Mouse (Mus musculus) limb, embryonic 12.5 days (tissue): ENCODE measurements around the gene Atp10a. TPM values are rescaled to one million over a fixed set of nuclear protein-coding genes. Genes with fewer than 3 reads are reported as not detected.

Experiments
- ATAC-seq: fragments of 200-750 bp; cut with Nextera tagmentation; 2 replicates; pipeline ENCODE4 v1.8.0; 2017; ENCODE audit warnings: low read depth, moderate TSS enrichment; ENCODE audit not compliant: insufficient number of reproducible peaks, insufficient read depth, low FRiP score, low TSS enrichment
- H3K27ac ChIP-seq: fragments of 300-500 bp; sonication (generic); 2 replicates; pipeline ENCODE4 v1.5.1; 2016; ENCODE audit warnings: mild to moderate bottlenecking, moderate library complexity
- H3K27me3 ChIP-seq: fragments of 300-500 bp; sonication (generic); 2 replicates; pipeline ENCODE4 v1.6.1; 2016; ENCODE audit warnings: mild to moderate bottlenecking, moderate library complexity
- H3K36me3 ChIP-seq: fragments of 300-500 bp; sonication (generic); 2 replicates; pipeline ENCODE4 v1.6.1; 2016; ENCODE audit warnings: mild to moderate bottlenecking, moderate library complexity
- H3K4me1 ChIP-seq: fragments of 300-500 bp; sonication (generic); replicated peaks from 2 replicates; pipeline ENCODE4 v1.6.1; 2016
- H3K4me2 ChIP-seq: fragments of 300-500 bp; sonication (generic); 2 replicates; pipeline ENCODE4 v1.6.1; 2016; ENCODE audit warnings: mild to moderate bottlenecking, moderate library complexity
- H3K4me3 ChIP-seq: fragments of 300-500 bp; sonication (generic); replicated peaks from 2 replicates; pipeline ENCODE4 v1.5.1; 2016; ENCODE audit warnings: mild to moderate bottlenecking
- H3K9ac ChIP-seq: fragments of 300-500 bp; sonication (generic); replicated peaks from 2 replicates; pipeline ENCODE4 v1.6.1; 2016; ENCODE audit warnings: mild to moderate bottlenecking, moderate library complexity
- H3K9me3 ChIP-seq: fragments of 300-500 bp; sonication (generic); 2 replicates; pipeline ENCODE4 v1.6.1; 2016; ENCODE audit warnings: mild to moderate bottlenecking, moderate library complexity
- WGBS: fragments of 180-500 bp; shearing (Covaris S2); methylation state at CpG from one replicate; pipeline ENCODE4 v1.1.7; 2016; 5-methylcytosine and 5-hydroxymethylcytosine counted together
- polyA plus RNA-seq: library from polyadenylated mRNA; unstranded; fragments of >200 nt; fragmentation: Nextera tagmentation; extraction: Ambion mirVana; gene quantifications from 2 replicates; pipeline ENCODE4 v1.2.1, GENCODE M21; 2016

Atp10a gene
- polyA plus RNA-seq, 1 experiment from 2014 or later, result 2.3 TPM

- WGBS, result 85% methylated on average over 2 of the region's 2 CpGs
- no peaks in the 10 kb centered on the region for H3K4me1 ChIP-seq
- no peak overlapping the region for H3K4me2 ChIP-seq
- H3K36me3 ChIP-seq, result no peaks in the 10 kb centered on the region
- H3K9ac ChIP-seq, result no peak overlapping the region
- no peaks in the 10 kb centered on the region for H3K9me3 ChIP-seq
- H3K4me3 ChIP-seq, result no peak overlapping the region
- ATAC-seq, result no peak
- no peak overlapping the region for H3K27ac ChIP-seq
- no peaks in the 10 kb centered on the region for H3K27me3 ChIP-seq
Observed at GRCm38 (mm10) chr7:58757331-58757730, 101.4 kb downstream of the Atp10a start.

- H3K9ac ChIP-seq, result no peak overlapping the region
Observed at GRCm38 (mm10) chr7:58758396-58758795, 102.4 kb downstream of the Atp10a start.

GRCm38 (mm10) chr7:58759265-58759664, 103.3 kb downstream of the Atp10a start:
- Histone ChIP-seq H3K9me3 (no peaks in the 10 kb centered on the region), H3K36me3 (no peaks in the 10 kb centered on the region), H3K27me3 (no peaks in the 10 kb centered on the region), H3K27ac (no peak overlapping the region), H3K4me3 (no peak overlapping the region), H3K4me2 (no peak overlapping the region), H3K9ac (no peak overlapping the region), H3K4me1 (no peaks in the 10 kb centered on the region)
- ATAC-seq, result no peak
- WGBS, result 86% methylated on average over 4 of the region's 4 CpGs

More at GRCm38 (mm10) chr7:58758396-58758795, 102.4 kb downstream of the Atp10a start:
- Histone ChIP-seq H3K36me3 (no peaks in the 10 kb centered on the region), H3K27me3 (no peaks in the 10 kb centered on the region), H3K4me3 (no peak overlapping the region), H3K4me1 (no peaks in the 10 kb centered on the region), H3K9me3 (no peaks in the 10 kb centered on the region), H3K27ac (no peak overlapping the region), H3K4me2 (no peak overlapping the region)
- ATAC-seq, result no peak
- 59% methylated on average over 3 of the region's 3 CpGs for WGBS

GRCm38 (mm10) chr7:58767257-58767656, 111.3 kb downstream of the Atp10a start:
- no peak overlapping the region for H3K27ac ChIP-seq
- no peak overlapping the region for H3K4me2 ChIP-seq
- H3K27me3 ChIP-seq, result no peaks in the 10 kb centered on the region
- H3K4me1 ChIP-seq, result no peaks in the 10 kb centered on the region
- WGBS, result 76% methylated on average over 6 of the region's 6 CpGs
- H3K36me3 ChIP-seq, result no peaks in the 10 kb centered on the region
- H3K9me3 ChIP-seq, result no peaks in the 10 kb centered on the region
- no peak for ATAC-seq
- no peak overlapping the region for H3K9ac ChIP-seq
- H3K4me3 ChIP-seq, result no peak overlapping the region

GRCm38 (mm10) chr7:58768253-58768652, 112.3 kb downstream of the Atp10a start:
- ATAC-seq, result no peak
- 81% methylated on average over 2 of the region's 2 CpGs for WGBS
- Histone ChIP-seq H3K4me1 (no peaks in the 10 kb centered on the region), H3K9me3 (no peaks in the 10 kb centered on the region), H3K4me3 (no peak overlapping the region), H3K27ac (no peak overlapping the region), H3K4me2 (no peak overlapping the region), H3K36me3 (no peaks in the 10 kb centered on the region), H3K9ac (no peak overlapping the region), H3K27me3 (no peaks in the 10 kb centered on the region)

- H3K4me1 ChIP-seq, result no peaks in the 10 kb centered on the region
- H3K36me3 ChIP-seq, result no peaks in the 10 kb centered on the region
- H3K27me3 ChIP-seq, result no peaks in the 10 kb centered on the region
- no peak overlapping the region for H3K4me2 ChIP-seq
- 73% methylated on average over 3 of the region's 3 CpGs for WGBS
- no peaks in the 10 kb centered on the region for H3K9me3 ChIP-seq
- no peak overlapping the region for H3K4me3 ChIP-seq
- no peak overlapping the region for H3K27ac ChIP-seq
- no peak overlapping the region for H3K9ac ChIP-seq
- ATAC-seq, result no peak
Observed at GRCm38 (mm10) chr7:58770254-58770653, 114.3 kb downstream of the Atp10a start.

- Histone ChIP-seq H3K4me2 (no peak overlapping the region), H3K36me3 (no peaks in the 10 kb centered on the region), H3K27ac (no peak overlapping the region), H3K9ac (no peak overlapping the region), H3K27me3 (no peaks in the 10 kb centered on the region), H3K4me1 (no peaks in the 10 kb centered on the region), H3K9me3 (no peaks in the 10 kb centered on the region), H3K4me3 (no peak overlapping the region)
- WGBS, result 85% methylated on average over 6 of the region's 6 CpGs
- ATAC-seq, result no peak
Observed at GRCm38 (mm10) chr7:58772048-58772690, 116.2 kb downstream of the Atp10a start.

GRCm38 (mm10) chr7:58779146-58779545, 123.2 kb downstream of the Atp10a start:
- H3K27me3 ChIP-seq, result no peaks in the 10 kb centered on the region
- H3K4me1 ChIP-seq, result no peaks in the 10 kb centered on the region
- no peak overlapping the region for H3K4me2 ChIP-seq
- no peak for ATAC-seq
- no peaks in the 10 kb centered on the region for H3K36me3 ChIP-seq
- H3K27ac ChIP-seq, result no peak overlapping the region
- H3K4me3 ChIP-seq, result no peak overlapping the region
- no peak overlapping the region for H3K9ac ChIP-seq
- H3K9me3 ChIP-seq, result no peaks in the 10 kb centered on the region

GRCm38 (mm10) chr7:58786986-58787385, 131.0 kb downstream of the Atp10a start:
- Histone ChIP-seq H3K4me1 (no peaks in the 10 kb centered on the region), H3K27me3 (no peaks in the 10 kb centered on the region), H3K4me2 (no peak overlapping the region), H3K9ac (no peak overlapping the region), H3K9me3 (no peaks in the 10 kb centered on the region), H3K36me3 (no peaks in the 10 kb centered on the region), H3K27ac (no peak overlapping the region), H3K4me3 (no peak overlapping the region)
- 91% methylated on average over 4 of the region's 4 CpGs for WGBS
- ATAC-seq, result no peak

- WGBS, result 80% methylated on average over 4 of the region's 4 CpGs
- H3K9ac ChIP-seq, result no peak overlapping the region
- no peak overlapping the region for H3K4me2 ChIP-seq
- H3K4me1 ChIP-seq, result no peaks in the 10 kb centered on the region
- no peak for ATAC-seq
- H3K36me3 ChIP-seq, result no peaks in the 10 kb centered on the region
- H3K9me3 ChIP-seq, result no peaks in the 10 kb centered on the region
- H3K27me3 ChIP-seq, result no peaks in the 10 kb centered on the region
- H3K4me3 ChIP-seq, result no peak overlapping the region
- no peak overlapping the region for H3K27ac ChIP-seq
Observed at GRCm38 (mm10) chr7:58787585-58787984, 131.6 kb downstream of the Atp10a start.

GRCm38 (mm10) chr7:58788424-58789261, 132.7 kb downstream of the Atp10a start:
- H3K9ac ChIP-seq, result no peak overlapping the region
- no peak for ATAC-seq
- H3K27me3 ChIP-seq, result no peaks in the 10 kb centered on the region
- no peaks in the 10 kb centered on the region for H3K4me1 ChIP-seq
- no peak overlapping the region for H3K4me2 ChIP-seq
- H3K9me3 ChIP-seq, result no peaks in the 10 kb centered on the region
- no peak overlapping the region for H3K27ac ChIP-seq
- H3K4me3 ChIP-seq, result no peak overlapping the region
- 60% methylated on average over 7 of the region's 7 CpGs for WGBS
- no peaks in the 10 kb centered on the region for H3K36me3 ChIP-seq
